Mouse (Mus musculus) midbrain, embryonic 16.5 days (tissue): ENCODE measurements around the gene Hcls1. TPM values are rescaled to one million over a fixed set of nuclear protein-coding genes. Genes with fewer than 3 reads are reported as not detected.

Experiments used
- ATAC-seq: fragments of 200-750 bp; cut with Nextera tagmentation; 2 replicates; pipeline ENCODE4 v1.8.0; 2017; ENCODE audit warnings: moderate TSS enrichment
- H3K27ac ChIP-seq: fragments of 300-500 bp; sonication (generic); 2 replicates; pipeline ENCODE4 v1.5.1; 2014; ENCODE audit warnings: mild to moderate bottlenecking, low read length, mixed read lengths
- H3K27me3 ChIP-seq: fragments of 300-500 bp; sonication (generic); 2 replicates; pipeline ENCODE4 v1.6.1; 2014; ENCODE audit warnings: low read depth, low read length, mixed read lengths; ENCODE audit not compliant: control insufficient read depth, insufficient read depth
- H3K36me3 ChIP-seq: fragments of 300-500 bp; sonication (generic); 2 replicates; pipeline ENCODE4 v1.6.1; 2014; ENCODE audit warnings: mild to moderate bottlenecking, low read length, moderate library complexity, mixed read lengths; ENCODE audit not compliant: control insufficient read depth, insufficient read depth
- H3K4me1 ChIP-seq: fragments of 300-500 bp; sonication (generic); 2 replicates; pipeline ENCODE4 v1.6.1; 2014; ENCODE audit warnings: mild to moderate bottlenecking, low read length, mixed read lengths; ENCODE audit not compliant: control insufficient read depth, insufficient read depth
- H3K4me2 ChIP-seq: fragments of 300-500 bp; sonication (generic); 2 replicates; pipeline ENCODE4 v1.6.1; 2014; ENCODE audit warnings: mild to moderate bottlenecking, low read length, mixed read lengths
- H3K4me3 ChIP-seq: fragments of 300-500 bp; sonication (generic); 2 replicates; pipeline ENCODE4 v1.5.1; 2014; ENCODE audit warnings: low read depth, mild to moderate bottlenecking, low read length, moderate library complexity, mixed read lengths
- H3K9ac ChIP-seq: fragments of 300-500 bp; sonication (generic); 2 replicates; pipeline ENCODE4 v1.6.1; 2014; ENCODE audit warnings: low read depth, low read length, mixed read lengths
- H3K9me3 ChIP-seq: fragments of 300-500 bp; sonication (generic); replicated peaks from 2 replicates; pipeline ENCODE4 v1.6.1; 2014; ENCODE audit warnings: mild to moderate bottlenecking, low read length, mixed read lengths; ENCODE audit not compliant: control insufficient read depth, poor library complexity, severe bottlenecking
- WGBS: fragments of 180-500 bp; shearing (Covaris S2); extraction: QIAGEN DNeasy Blood & Tissue Kit; methylation state at CpG from one replicate; pipeline ENCODE4 v1.1.7; 2014; 5-methylcytosine and 5-hydroxymethylcytosine counted together
- polyA plus RNA-seq: library from polyadenylated mRNA; unstranded; fragments of >200 nt; fragmentation: Nextera tagmentation; extraction: Ambion mirVana; gene quantifications from 2 replicates; pipeline ENCODE4 v1.2.1, GENCODE M21; 2015

Hcls1 gene
- polyA plus RNA-seq, 1 experiment from 2014 or later = 2.5 TPM

GRCm38 (mm10) chr16:36926514-36927447, 8.0 kb upstream of the Hcls1 start:
- no peak overlapping the region for H3K4me3 ChIP-seq
- no peaks in the 10 kb centered on the region for H3K27me3 ChIP-seq
- H3K4me1 ChIP-seq = no peaks in the 10 kb centered on the region
- no peaks in the 10 kb centered on the region for H3K9me3 ChIP-seq
- no peak overlapping the region for H3K9ac ChIP-seq
- no peak for ATAC-seq
- peaks cover 27% of the 10 kb centered on the region for H3K36me3 ChIP-seq
- H3K27ac ChIP-seq = no peak overlapping the region
- no peak overlapping the region for H3K4me2 ChIP-seq
- 94% methylated on average over 10 of the region's 10 CpGs for WGBS

GRCm38 (mm10) chr16:36927495-36928105, 7.2 kb upstream of the Hcls1 start:
- no peaks in the 10 kb centered on the region for H3K9me3 ChIP-seq
- WGBS = 92% methylated on average over 10 of the region's 10 CpGs

GRCm38 (mm10) chr16:36928106-36928500, 6.7 kb upstream of the Hcls1 start:
- 92% methylated on average over 8 of the region's 8 CpGs for WGBS
- Histone ChIP-seq H3K27me3 (no peaks in the 10 kb centered on the region), H3K4me1 (no peaks in the 10 kb centered on the region), H3K27ac (no peak overlapping the region), H3K4me2 (no peak overlapping the region), H3K4me3 (no peak overlapping the region), H3K9me3 (no peaks in the 10 kb centered on the region), H3K36me3 (peaks cover 38% of the 10 kb centered on the region), H3K9ac (no peak overlapping the region)
- ATAC-seq = no peak

More at GRCm38 (mm10) chr16:36927495-36928105, 7.2 kb upstream of the Hcls1 start:
- Histone ChIP-seq H3K4me1 (no peaks in the 10 kb centered on the region), H3K36me3 (peaks cover 34% of the 10 kb centered on the region), H3K4me3 (no peak overlapping the region), H3K9ac (no peak overlapping the region), H3K27me3 (no peaks in the 10 kb centered on the region), H3K4me2 (no peak overlapping the region), H3K27ac (no peak overlapping the region)
- no peak for ATAC-seq

GRCm38 (mm10) chr16:36929216-36929615, 5.6 kb upstream of the Hcls1 start:
- Histone ChIP-seq H3K36me3 (peaks cover 39% of the 10 kb centered on the region), H3K4me1 (no peaks in the 10 kb centered on the region), H3K4me2 (no peak overlapping the region), H3K9ac (no peak overlapping the region), H3K27ac (no peak overlapping the region), H3K27me3 (no peaks in the 10 kb centered on the region), H3K9me3 (no peaks in the 10 kb centered on the region), H3K4me3 (no peak overlapping the region)
- 99% methylated on average over 7 of the region's 7 CpGs for WGBS
- ATAC-seq = no peak

GRCm38 (mm10) chr16:36930231-36931136, 4.3 kb upstream of the Hcls1 start:
- H3K27me3 ChIP-seq = no peaks in the 10 kb centered on the region
- H3K36me3 ChIP-seq = peaks cover 39% of the 10 kb centered on the region
- H3K4me3 ChIP-seq = no peak overlapping the region
- no peak for ATAC-seq
- no peaks in the 10 kb centered on the region for H3K9me3 ChIP-seq
- no peaks in the 10 kb centered on the region for H3K4me1 ChIP-seq
- WGBS = 86% methylated on average over 11 of the region's 11 CpGs
- H3K4me2 ChIP-seq = no peak overlapping the region
- no peak overlapping the region for H3K27ac ChIP-seq
- no peak overlapping the region for H3K9ac ChIP-seq

- H3K27ac ChIP-seq = no peak overlapping the region
- H3K27me3 ChIP-seq = no peaks in the 10 kb centered on the region
- WGBS = 97% methylated on average over 10 of the region's 10 CpGs
- H3K4me3 ChIP-seq = no peak overlapping the region
- H3K4me2 ChIP-seq = no peak overlapping the region
- H3K9me3 ChIP-seq = no peaks in the 10 kb centered on the region
- no peaks in the 10 kb centered on the region for H3K4me1 ChIP-seq
- ATAC-seq = no peak
- no peak overlapping the region for H3K9ac ChIP-seq
- peaks cover 38% of the 10 kb centered on the region for H3K36me3 ChIP-seq
Measured at GRCm38 (mm10) chr16:36931381-36931780, 3.4 kb upstream of the Hcls1 start.

GRCm38 (mm10) chr16:36931976-36932375, 2.8 kb upstream of the Hcls1 start:
- WGBS = 96% methylated on average over 3 of the region's 3 CpGs
- H3K27ac ChIP-seq = no peak overlapping the region

GRCm38 (mm10) chr16:36932546-36932945, 2.2 kb upstream of the Hcls1 start:
- H3K27me3 ChIP-seq = no peaks in the 10 kb centered on the region
- ATAC-seq = no peak
- H3K4me1 ChIP-seq = no peaks in the 10 kb centered on the region
- H3K36me3 ChIP-seq = peaks cover 33% of the 10 kb centered on the region
- H3K27ac ChIP-seq = no peak overlapping the region
- H3K9me3 ChIP-seq = no peaks in the 10 kb centered on the region
- H3K9ac ChIP-seq = no peak overlapping the region
- no peak overlapping the region for H3K4me3 ChIP-seq
- H3K4me2 ChIP-seq = no peak overlapping the region
- WGBS = 97% methylated on average over 6 of the region's 6 CpGs

More at GRCm38 (mm10) chr16:36931976-36932375, 2.8 kb upstream of the Hcls1 start:
- H3K4me1 ChIP-seq = no peaks in the 10 kb centered on the region
- H3K4me3 ChIP-seq = no peak overlapping the region
- H3K9ac ChIP-seq = no peak overlapping the region
- no peaks in the 10 kb centered on the region for H3K9me3 ChIP-seq
- no peak overlapping the region for H3K4me2 ChIP-seq
- no peaks in the 10 kb centered on the region for H3K27me3 ChIP-seq
- no peak for ATAC-seq
- peaks cover 36% of the 10 kb centered on the region for H3K36me3 ChIP-seq
